Mouse (Mus musculus): ENCODE data around the gene St6gal1. TPM values are rescaled to one million over a fixed set of nuclear protein-coding genes. Genes with fewer than 3 reads are reported as not detected.

St6gal1 gene
- polyA plus RNA-seq, 1 experiment from 2014 or later = 21.9 TPM

GRCm38 (mm10) chr16:23299904-23300740 lies 75.6 kb downstream of the St6gal1 start:
- H3K4me1 ChIP-seq (replicated peaks) = peaks cover 13% of the 10 kb centered on the region
- H3K4me2 ChIP-seq = no peak overlapping the region
- H3K9me3 ChIP-seq (replicated peaks) = no peaks in the 10 kb centered on the region; the same call in 1 of the 2 replicates
- WGBS = 76% methylated on average over 7 of the region's 7 CpGs
- ATAC-seq (ENCODE audit: insufficient number of reproducible peaks, low FRiP score) = no peak
- no peak overlapping the region for H3K9ac ChIP-seq
- peaks cover 15% of the 10 kb centered on the region; the same call in 1 of the 2 replicates for H3K27me3 ChIP-seq (replicated peaks)
- H3K36me3 ChIP-seq = no peaks in the 10 kb centered on the region
- H3K27ac ChIP-seq (ENCODE audit: poor library complexity, severe bottlenecking) = no peak overlapping the region
- no peak overlapping the region for H3K4me3 ChIP-seq

DNA sequence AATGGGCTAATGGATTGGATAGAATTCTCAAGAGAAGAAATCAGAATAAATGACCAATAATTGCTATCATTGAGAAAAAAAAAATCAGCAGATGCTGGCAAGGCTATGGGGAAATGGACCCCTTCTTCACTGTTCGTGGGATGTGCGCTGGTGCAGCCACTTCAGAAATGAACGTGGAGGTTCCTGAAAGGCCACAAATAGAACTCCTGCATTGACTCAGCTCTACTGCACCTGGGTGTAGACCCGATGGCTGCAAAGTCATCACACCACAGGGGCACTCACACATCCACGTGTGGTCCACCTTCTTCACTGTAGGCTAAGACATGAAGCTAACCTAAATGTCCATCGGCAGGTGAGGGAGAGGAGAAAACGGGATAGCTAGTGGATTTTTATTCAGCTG lies 77.2 kb downstream of the St6gal1 start:
- H3K9me3 ChIP-seq (replicated peaks) = no peaks in the 10 kb centered on the region; the same call in 1 of the 2 replicates
- WGBS = 72% methylated on average over 7 of the region's 7 CpGs
- H3K27ac ChIP-seq (ENCODE audit: poor library complexity, severe bottlenecking) = no peak overlapping the region
- no peak for ATAC-seq (ENCODE audit: insufficient number of reproducible peaks, low FRiP score)
- no peak overlapping the region for H3K9ac ChIP-seq
- H3K4me2 ChIP-seq = no peak overlapping the region
- peaks cover 15% of the 10 kb centered on the region for H3K4me1 ChIP-seq (replicated peaks)
- H3K4me3 ChIP-seq = no peak overlapping the region
- H3K36me3 ChIP-seq = no peaks in the 10 kb centered on the region
- peaks cover 15% of the 10 kb centered on the region; the same call in 1 of the 2 replicates for H3K27me3 ChIP-seq (replicated peaks)

DNA sequence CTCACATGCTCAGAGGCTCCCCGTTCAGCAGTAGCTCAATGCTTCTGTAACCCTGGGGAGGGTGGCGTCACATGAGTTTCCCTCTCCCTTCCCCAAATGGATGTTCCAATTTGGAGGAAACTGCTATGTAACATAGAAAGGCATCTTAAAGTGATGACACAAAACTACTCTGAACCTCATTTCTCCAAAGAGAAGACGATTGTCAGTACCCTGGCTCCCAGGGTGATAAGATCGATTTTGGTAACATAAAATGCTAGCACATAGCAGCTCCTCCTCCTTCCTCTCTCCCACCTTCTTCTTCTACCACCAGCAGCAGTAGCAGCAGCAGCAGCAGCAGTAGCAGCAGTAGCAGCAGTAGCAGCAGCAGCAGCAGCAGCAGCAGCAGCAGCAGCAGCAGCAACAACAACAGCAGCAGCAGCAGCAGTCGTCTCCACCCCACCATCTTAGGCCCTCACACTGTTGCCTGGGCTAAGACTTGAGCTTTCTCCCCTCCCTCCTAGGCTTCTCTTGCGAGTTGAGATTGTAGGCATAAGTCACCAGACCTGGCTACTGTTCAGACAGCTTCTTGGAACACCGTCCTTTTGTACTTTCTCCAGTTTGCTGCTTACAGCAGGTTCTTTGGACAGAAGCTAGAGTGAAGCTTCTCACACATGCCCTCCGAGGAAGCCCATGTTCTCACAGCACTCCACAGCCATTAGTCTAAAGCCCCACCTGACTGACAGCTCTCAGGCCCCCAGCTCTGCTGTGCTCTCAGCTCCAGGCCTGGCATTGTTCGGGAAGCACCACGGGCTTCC lies 81.5 kb downstream of the St6gal1 start:
- H3K4me3 ChIP-seq = no peak overlapping the region
- no peak overlapping the region for H3K4me2 ChIP-seq
- H3K27ac ChIP-seq (ENCODE audit: poor library complexity, severe bottlenecking) = no peak overlapping the region
- peaks cover 23% of the 10 kb centered on the region for H3K4me1 ChIP-seq (replicated peaks)
- no peak for ATAC-seq (ENCODE audit: insufficient number of reproducible peaks, low FRiP score)
- no peak overlapping the region for H3K9ac ChIP-seq
- H3K27me3 ChIP-seq (replicated peaks) = 0 out of 2 replicates have a peak, but pooled peaks cover 7% of the 10 kb centered on the region
- no peaks in the 10 kb centered on the region for H3K36me3 ChIP-seq
- WGBS = 51% methylated on average over 10 of the region's 10 CpGs
- H3K9me3 ChIP-seq (replicated peaks) = no peaks in the 10 kb centered on the region

GRCm38 (mm10) chr16:23307142-23307968 lies 82.8 kb downstream of the St6gal1 start:
- ATAC-seq (ENCODE audit: insufficient number of reproducible peaks, low FRiP score) = no peak
- H3K27me3 ChIP-seq (replicated peaks) = 0 out of 2 replicates have a peak, but pooled peaks cover 7% of the 10 kb centered on the region
- H3K4me3 ChIP-seq = no peak overlapping the region
- H3K27ac ChIP-seq (ENCODE audit: poor library complexity, severe bottlenecking) = no peak overlapping the region
- H3K4me1 ChIP-seq (replicated peaks) = peaks cover 20% of the 10 kb centered on the region
- no peak overlapping the region for H3K9ac ChIP-seq
- no peaks in the 10 kb centered on the region for H3K36me3 ChIP-seq
- no peak overlapping the region for H3K4me2 ChIP-seq
- H3K9me3 ChIP-seq (replicated peaks) = no peaks in the 10 kb centered on the region
- WGBS = 50% methylated on average over 12 of the region's 12 CpGs

- Histone ChIP-seq H3K9ac (no peak overlapping the region), H3K4me1 (replicated peaks) (peaks cover 20% of the 10 kb centered on the region), H3K4me2 (no peak overlapping the region), H3K27ac (ENCODE audit: poor library complexity, severe bottlenecking) (no peak overlapping the region), H3K9me3 (replicated peaks) (no peaks in the 10 kb centered on the region), H3K36me3 (no peaks in the 10 kb centered on the region), H3K27me3 (replicated peaks) (0 out of 2 replicates have a peak, but pooled peaks cover 4% of the 10 kb centered on the region), H3K4me3 (no peak overlapping the region)
- no peak for ATAC-seq (ENCODE audit: insufficient number of reproducible peaks, low FRiP score)
- 11% methylated on average over 4 of the region's 4 CpGs for WGBS
Observed at GRCm38 (mm10) chr16:23308012-23308554, 83.5 kb downstream of the St6gal1 start.

DNA sequence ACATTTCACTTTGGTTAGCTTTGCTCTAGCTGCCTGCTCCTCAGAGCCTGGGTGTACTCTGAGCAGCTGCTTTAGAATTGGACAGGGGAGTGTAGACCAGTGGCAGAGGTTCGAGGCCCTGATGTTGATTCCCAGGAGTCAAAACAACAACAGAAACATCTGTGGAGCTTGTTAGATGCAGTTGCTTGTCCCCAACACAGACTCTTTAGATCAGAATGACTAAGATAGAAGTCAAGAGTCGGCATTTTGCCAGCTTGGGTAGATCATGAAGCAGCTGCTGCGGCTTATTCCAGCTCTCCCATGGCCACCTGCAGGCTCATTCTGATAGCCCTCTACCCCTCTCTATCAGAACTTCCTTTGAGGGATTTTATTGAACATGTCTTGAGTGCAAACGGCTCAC lies 84.5 kb downstream of the St6gal1 start:
- H3K9ac ChIP-seq = no peak overlapping the region
- no peak for ATAC-seq (ENCODE audit: insufficient number of reproducible peaks, low FRiP score)
- H3K27ac ChIP-seq (ENCODE audit: poor library complexity, severe bottlenecking) = no peak overlapping the region
- H3K36me3 ChIP-seq = no peaks in the 10 kb centered on the region
- H3K27me3 ChIP-seq (replicated peaks) = no peaks in the 10 kb centered on the region
- H3K4me3 ChIP-seq = no peak overlapping the region
- no peaks in the 10 kb centered on the region for H3K9me3 ChIP-seq (replicated peaks)
- H3K4me2 ChIP-seq = no peak overlapping the region
- peaks cover 20% of the 10 kb centered on the region for H3K4me1 ChIP-seq (replicated peaks)
- WGBS = 67% methylated on average over 4 of the region's 4 CpGs

- WGBS = 88% methylated on average over 9 of the region's 9 CpGs
- no peak overlapping the region for H3K9ac ChIP-seq
- H3K4me1 ChIP-seq (replicated peaks) = peaks cover 18% of the 10 kb centered on the region
- no peaks in the 10 kb centered on the region for H3K27me3 ChIP-seq (replicated peaks)
- H3K9me3 ChIP-seq (replicated peaks) = no peaks in the 10 kb centered on the region
- H3K4me3 ChIP-seq = no peak overlapping the region
- no peak overlapping the region for H3K27ac ChIP-seq (ENCODE audit: poor library complexity, severe bottlenecking)
- no peaks in the 10 kb centered on the region for H3K36me3 ChIP-seq
- no peak overlapping the region for H3K4me2 ChIP-seq
- no peak for ATAC-seq (ENCODE audit: insufficient number of reproducible peaks, low FRiP score)
Observed at GRCm38 (mm10) chr16:23312604-23313003, 88.1 kb downstream of the St6gal1 start.

GRCm38 (mm10) chr16:23314790-23315189 lies 90.2 kb downstream of the St6gal1 start:
- WGBS = 25% methylated on average over 7 of the region's 7 CpGs
- H3K4me3 ChIP-seq = no peak overlapping the region
- no peak for ATAC-seq (ENCODE audit: insufficient number of reproducible peaks, low FRiP score)
- no peak overlapping the region; the same call in 1 of the 2 replicates for H3K27ac ChIP-seq (ENCODE audit: poor library complexity, severe bottlenecking)
- no peak overlapping the region for H3K9ac ChIP-seq
- H3K27me3 ChIP-seq (replicated peaks) = no peaks in the 10 kb centered on the region
- peaks cover 16% of the 10 kb centered on the region; the same call in 1 of the 2 replicates for H3K4me1 ChIP-seq (replicated peaks)
- H3K4me2 ChIP-seq = no peak overlapping the region
- H3K9me3 ChIP-seq (replicated peaks) = no peaks in the 10 kb centered on the region
- no peaks in the 10 kb centered on the region; the same call in 1 of the 2 replicates for H3K36me3 ChIP-seq

- H3K9ac ChIP-seq = no peak overlapping the region
- peaks cover 16% of the 10 kb centered on the region; the same call in 1 of the 2 replicates for H3K4me1 ChIP-seq (replicated peaks)
- no peak overlapping the region for H3K4me2 ChIP-seq
- 56% methylated on average over 7 of the region's 7 CpGs for WGBS
- no peaks in the 10 kb centered on the region for H3K27me3 ChIP-seq (replicated peaks)
- H3K36me3 ChIP-seq = peaks cover 12% of the 10 kb centered on the region
- H3K4me3 ChIP-seq = no peak overlapping the region
- no peak overlapping the region for H3K27ac ChIP-seq (ENCODE audit: poor library complexity, severe bottlenecking)
- ATAC-seq (ENCODE audit: insufficient number of reproducible peaks, low FRiP score) = no peak
- no peaks in the 10 kb centered on the region for H3K9me3 ChIP-seq (replicated peaks)
Observed at GRCm38 (mm10) chr16:23317411-23318047, 93.0 kb downstream of the St6gal1 start.

- peaks cover 23% of the 10 kb centered on the region for H3K4me1 ChIP-seq (replicated peaks)
- no peak overlapping the region for H3K4me2 ChIP-seq
- H3K27me3 ChIP-seq (replicated peaks) = no peaks in the 10 kb centered on the region
- H3K36me3 ChIP-seq = peaks cover 12% of the 10 kb centered on the region
- no peaks in the 10 kb centered on the region for H3K9me3 ChIP-seq (replicated peaks)
- no peak for ATAC-seq (ENCODE audit: insufficient number of reproducible peaks, low FRiP score)
- H3K9ac ChIP-seq = no peak overlapping the region
- WGBS = 57% methylated on average over 3 of the region's 3 CpGs
- no peak overlapping the region for H3K27ac ChIP-seq (ENCODE audit: poor library complexity, severe bottlenecking)
- H3K4me3 ChIP-seq = no peak overlapping the region
Observed at GRCm38 (mm10) chr16:23320025-23320424, 95.5 kb downstream of the St6gal1 start.
